Comparison of ENCODE assay signal across 9 mouse cellular contexts in genomic region chrX:52651975-52652374, GRCm38 (mm10). TPM values are rescaled to one million over a fixed set of nuclear protein-coding genes. Genes with fewer than 3 reads are reported as not detected.
DNase-seq lines count a peak whose midpoint lies in the region; ATAC-seq lines count a peak whose summit lies in the region.
"Had no signal": no experiment of that assay in that cellular context is flagged by ENCODE, and none has a peak within 500 bp of the region (broad histone marks: within the 10 kb centered on the region; RNA-seq: fewer than 3 reads in every experiment).

No protein-coding gene starts in this region.

- no peak overlapping the region for H3K4me2 ChIP-seq in intestine, embryonic 16.5 days (ENCODE audit: low read depth, low read length)
- peak overlapping the region; percentile 36 for H3K4me2 ChIP-seq in limb, embryonic 12.5 days
- H3K4me2 ChIP-seq in midbrain, embryonic 13.5 days (replicated peaks), result peak overlapping the region; percentile 23

- ATAC-seq in intestine, embryonic 16.5 days, result peak; percentile 71; the same call in 1 of the 2 replicates
- ATAC-seq in limb, embryonic 12.5 days (ENCODE audit: insufficient number of reproducible peaks, insufficient read depth, low FRiP score, low TSS enrichment, low read depth), result no peak
- ATAC-seq in midbrain, embryonic 13.5 days, result no peak
- no peak for ATAC-seq in monocyte, adult 5-6 weeks (replicated peaks; ENCODE audit: insufficient number of reproducible peaks, low FRiP score, low TSS enrichment, poor library complexity, severe bottlenecking)

- H3K9me3 ChIP-seq in intestine, embryonic 16.5 days (ENCODE audit: control insufficient read depth, low read length), result no peaks in the 10 kb centered on the region
- no peaks in the 10 kb centered on the region for H3K9me3 ChIP-seq in limb, embryonic 12.5 days
- no peaks in the 10 kb centered on the region for H3K9me3 ChIP-seq in midbrain, embryonic 13.5 days

- H3K4me1 ChIP-seq in intestine, embryonic 16.5 days (ENCODE audit: control insufficient read depth, insufficient read depth, low read length), result no peaks in the 10 kb centered on the region; the same call in 1 of the 2 replicates
- H3K4me1 ChIP-seq in limb, embryonic 12.5 days (replicated peaks), result peaks cover 17% of the 10 kb centered on the region; the same call in 1 of the 2 replicates
- H3K4me1 ChIP-seq in midbrain, embryonic 13.5 days (replicated peaks), result 0 out of 2 replicates have a peak, but pooled peaks cover 11% of the 10 kb centered on the region

- peak overlapping the region; percentile 46 for H3K27ac ChIP-seq in intestine, embryonic 16.5 days (ENCODE audit: low read length)
- peak overlapping the region; percentile 96 for H3K27ac ChIP-seq in limb, embryonic 12.5 days
- H3K27ac ChIP-seq in midbrain, embryonic 13.5 days, result no peak overlapping the region

- H3K4me3 ChIP-seq in intestine, embryonic 16.5 days (ENCODE audit: low read length), result no peak overlapping the region
- no peak overlapping the region for H3K4me3 ChIP-seq in limb, embryonic 12.5 days (replicated peaks)
- no peak overlapping the region for H3K4me3 ChIP-seq in midbrain, embryonic 13.5 days (replicated peaks)

- 13% methylated on average over 10 of the region's 10 CpGs for WGBS in intestine, embryonic 16.5 days
- 28% methylated on average over 10 of the region's 10 CpGs for WGBS in limb, embryonic 12.5 days
- WGBS in midbrain, embryonic 13.5 days, result 29% methylated on average over 10 of the region's 10 CpGs

- no peaks in the 10 kb centered on the region for H3K27me3 ChIP-seq in intestine, embryonic 16.5 days (replicated peaks; ENCODE audit: control insufficient read depth, insufficient read depth, low read length)
- H3K27me3 ChIP-seq in limb, embryonic 12.5 days, result no peaks in the 10 kb centered on the region
- H3K27me3 ChIP-seq in midbrain, embryonic 13.5 days, result no peaks in the 10 kb centered on the region; the same call in 1 of the 2 replicates

- H3K9ac ChIP-seq in intestine, embryonic 16.5 days (ENCODE audit: low read depth, low read length), result no peak overlapping the region
- H3K9ac ChIP-seq in limb, embryonic 12.5 days (replicated peaks), result 0 out of 2 replicates have a peak overlapping the region, but pooled peaks have one; percentile 23
- 0 out of 2 replicates have a peak overlapping the region, but pooled peaks have one; percentile 14 for H3K9ac ChIP-seq in midbrain, embryonic 13.5 days (replicated peaks)

- peak; percentile 58 to 66 for DNase-seq in cerebellum, postnatal 10 days
- DNase-seq in cerebellum, adult 9-11 months, result no peak
- peak; percentile 24 for DNase-seq in c-Kit-positive CD71-negative TER-119-negative erythroid progenitor cells, embryonic 14.5 days (ENCODE audit: low read depth)
- DNase-seq in gastrocnemius, postnatal 14 days, result peak; percentile 14

- intact Hi-C loops in gastrocnemius, postnatal 14 days (cut with DNase I; ENCODE audit: low total_unique reads), result loop anchor here (5.0 kb wide), 2 partner anchors 40 to 200 kb away; partner anchors contain the start of gene Gpc3

- no peaks in the 10 kb centered on the region for H3K36me3 ChIP-seq in intestine, embryonic 16.5 days (ENCODE audit: control insufficient read depth, insufficient read depth, low read length)
- no peaks in the 10 kb centered on the region for H3K36me3 ChIP-seq in limb, embryonic 12.5 days
- no peaks in the 10 kb centered on the region for H3K36me3 ChIP-seq in midbrain, embryonic 13.5 days

RNA-seq across cellular contexts. Expression of gene Gpc3, which starts 38.2 kb away (rescaled TPM):
- total RNA-seq in gastrocnemius, postnatal 14 days (2021), result 10 to 100 TPM; 35.7 to 50.9 TPM
- 507 and 515 TPM in 2 replicates for polyA plus RNA-seq in intestine, embryonic 16.5 days (2015; fragmentation: Nextera tagmentation; extraction: Ambion mirVana)
- polyA plus RNA-seq in limb, embryonic 12.5 days (2016; fragmentation: Nextera tagmentation; extraction: Ambion mirVana), result 1,173 and 1,196 TPM in 2 replicates
- 55.9 and 58.0 TPM in 2 replicates for polyA plus RNA-seq in midbrain, embryonic 13.5 days (2015; fragmentation: Nextera tagmentation; extraction: Ambion mirVana)
- total RNA-seq in monocyte, adult 5-6 weeks (2017), result not detected in 3 replicates
- polyA plus RNA-seq: C2C12 had no signal
